Mouse (Mus musculus) embryonic facial prominence, embryonic 15.5 days (tissue): Measurements from ENCODE around the gene Gm11541. TPM values are rescaled to one million over a fixed set of nuclear protein-coding genes. Genes with fewer than 3 reads are reported as not detected.
"Not testable (repeated sequence)": the region's sequence is repeated elsewhere in the genome, so short reads cannot be mapped to it uniquely, and the experiment has no call there.

Experiments
- ATAC-seq: fragments of 200-750 bp; cut with Nextera tagmentation; 2 replicates; pipeline ENCODE4 v1.8.0; 2017; ENCODE audit warnings: low read depth, moderate TSS enrichment; ENCODE audit not compliant: insufficient number of reproducible peaks, low FRiP score, low TSS enrichment
- H3K27ac ChIP-seq: fragments of 300-500 bp; sonication (generic); replicated peaks from 2 replicates; pipeline ENCODE4 v1.5.1; 2015; ENCODE audit warnings: mild to moderate bottlenecking, inconsistent platforms
- H3K27me3 ChIP-seq: fragments of 300-500 bp; sonication (generic); 2 replicates; pipeline ENCODE4 v1.6.1; 2015; ENCODE audit warnings: inconsistent platforms
- H3K36me3 ChIP-seq: fragments of 300-500 bp; sonication (generic); 2 replicates; pipeline ENCODE4 v1.6.1; 2015; ENCODE audit warnings: mild to moderate bottlenecking, inconsistent platforms
- H3K4me1 ChIP-seq: fragments of 300-500 bp; sonication (generic); 2 replicates; pipeline ENCODE4 v1.6.1; 2015; ENCODE audit warnings: inconsistent platforms
- H3K4me2 ChIP-seq: fragments of 300-500 bp; sonication (generic); replicated peaks from 2 replicates; pipeline ENCODE4 v1.6.1; 2015; ENCODE audit warnings: mild to moderate bottlenecking, inconsistent platforms
- H3K4me3 ChIP-seq: fragments of 300-500 bp; sonication (generic); replicated peaks from 2 replicates; pipeline ENCODE4 v1.5.1; 2015; ENCODE audit warnings: mild to moderate bottlenecking, inconsistent platforms
- H3K9ac ChIP-seq: fragments of 300-500 bp; sonication (generic); 2 replicates; pipeline ENCODE4 v1.6.1; 2015; ENCODE audit warnings: inconsistent platforms
- H3K9me3 ChIP-seq: fragments of 300-500 bp; sonication (generic); replicated peaks from 2 replicates; pipeline ENCODE4 v1.6.1; 2016; ENCODE audit warnings: inconsistent platforms
- WGBS: fragments of 180-500 bp; shearing (Covaris S2); methylation state at CpG from one replicate; pipeline ENCODE4 v1.1.7; 2015; 5-methylcytosine and 5-hydroxymethylcytosine counted together
- polyA plus RNA-seq: library from polyadenylated mRNA; unstranded; fragments of >200 nt; fragmentation: Nextera tagmentation; extraction: Ambion mirVana; gene quantifications from 2 replicates; pipeline ENCODE4 v1.2.1, GENCODE M21; 2015

Gene Gm11541
- polyA plus RNA-seq, 1 experiment from 2014 or later = 0.79 TPM

GRCm38 (mm10) chr11:94674984-94675383, 29.3 kb downstream of the Gm11541 start:
- H3K9ac ChIP-seq = no peak overlapping the region
- WGBS = 69% methylated on average over 5 of the region's 5 CpGs
- no peak overlapping the region for H3K4me3 ChIP-seq
- H3K27me3 ChIP-seq = no peaks in the 10 kb centered on the region
- no peak overlapping the region for H3K4me2 ChIP-seq
- H3K27ac ChIP-seq = no peak overlapping the region
- H3K9me3 ChIP-seq = no peaks in the 10 kb centered on the region
- no peak for ATAC-seq
- peaks cover 35% of the 10 kb centered on the region for H3K4me1 ChIP-seq
- H3K36me3 ChIP-seq = peaks cover 12% of the 10 kb centered on the region

GRCm38 (mm10) chr11:94665281-94665680, 39.0 kb downstream of the Gm11541 start:
- no peaks in the 10 kb centered on the region for H3K27me3 ChIP-seq
- H3K4me2 ChIP-seq = no peak overlapping the region
- ATAC-seq = no peak
- H3K4me3 ChIP-seq = no peak overlapping the region
- WGBS = 93% methylated on average over 6 of the region's 6 CpGs
- H3K36me3 ChIP-seq = peaks cover 91% of the 10 kb centered on the region
- no peak overlapping the region for H3K9ac ChIP-seq
- no peaks in the 10 kb centered on the region for H3K9me3 ChIP-seq
- no peaks in the 10 kb centered on the region for H3K4me1 ChIP-seq
- no peak overlapping the region for H3K27ac ChIP-seq

DNA sequence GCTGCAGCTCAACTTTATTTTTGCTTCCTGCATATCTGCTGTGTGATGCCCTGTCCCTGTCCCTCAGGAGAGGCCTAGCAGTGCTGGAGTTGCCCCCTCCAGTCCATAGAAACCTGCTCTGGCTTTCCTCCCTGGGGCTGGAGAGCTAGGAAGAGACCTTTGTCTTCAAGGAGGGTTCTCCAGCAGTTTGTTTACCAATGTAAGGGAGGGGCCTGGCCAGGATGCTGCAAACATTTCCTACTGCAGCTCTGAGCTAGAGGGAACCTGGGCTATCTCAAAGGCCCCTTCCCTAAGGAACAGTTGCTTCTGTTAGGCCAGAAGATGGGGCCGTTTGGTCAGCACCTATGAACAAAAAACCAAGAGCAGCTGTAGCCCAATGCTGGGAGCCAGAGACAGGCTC, 43.0 kb downstream of the Gm11541 start:
- no peaks in the 10 kb centered on the region for H3K4me1 ChIP-seq
- H3K4me2 ChIP-seq = no peak overlapping the region
- H3K9ac ChIP-seq = no peak overlapping the region
- H3K9me3 ChIP-seq = no peaks in the 10 kb centered on the region
- peaks cover 80% of the 10 kb centered on the region for H3K36me3 ChIP-seq
- H3K27ac ChIP-seq = no peak overlapping the region
- no peaks in the 10 kb centered on the region for H3K27me3 ChIP-seq
- WGBS = 58% methylated on average over 1 of the region's 1 CpGs
- ATAC-seq = no peak
- H3K4me3 ChIP-seq = no peak overlapping the region

DNA sequence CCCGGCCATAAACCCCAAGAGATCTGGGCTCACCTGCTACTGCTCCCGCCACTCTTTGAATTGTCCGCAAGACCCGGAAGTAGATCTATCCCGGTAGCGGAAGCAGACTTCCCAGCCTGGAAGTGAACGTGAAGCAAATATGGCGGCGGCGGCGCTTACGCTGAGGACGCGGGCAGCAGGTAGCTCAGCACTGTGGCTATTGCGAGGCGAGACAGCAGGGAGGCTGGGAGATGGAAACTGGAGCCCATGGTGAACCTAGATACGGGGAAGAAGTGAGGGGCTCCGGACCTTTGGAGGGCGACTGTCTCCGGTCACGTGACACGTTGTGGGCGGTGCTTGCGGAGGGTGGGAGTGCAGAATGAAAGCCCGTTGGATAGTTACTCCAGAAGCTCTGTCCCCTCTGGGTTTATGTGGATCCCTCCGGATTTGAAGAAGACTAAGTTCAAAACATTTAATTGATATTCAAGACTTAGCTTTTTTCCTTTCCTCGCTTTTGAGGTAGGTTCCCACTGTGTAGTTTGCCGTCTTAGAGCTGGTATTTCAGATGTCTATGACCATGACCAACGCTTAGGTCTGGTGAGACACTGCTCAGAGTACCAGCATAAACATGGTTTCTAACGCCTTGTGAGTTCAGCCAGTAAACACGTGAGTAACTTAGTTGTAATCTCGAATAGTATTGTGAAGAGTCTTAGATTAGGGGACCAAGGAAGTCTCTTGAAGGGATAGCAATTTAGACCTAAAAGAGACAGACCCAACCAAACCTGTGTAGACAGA, 50.4 kb downstream of the Gm11541 start, which contains the start of the genes Mrpl27 and Eme1:
Mrpl27 (plus strand) TSS at position 105 of the 774 bp plus-strand sequence.
Eme1 (minus strand) TSS at position 302 of the 774 bp plus-strand sequence.
- H3K9ac ChIP-seq = peak within 1 kb of the TSS; percentile 27
- H3K4me1 ChIP-seq = peaks cover 15% of the 10 kb centered on the region
- under 1% methylated on average over 32 of the region's 32 CpGs for WGBS
- peak within 1 kb of the TSS; percentile 78 for H3K4me2 ChIP-seq
- peak; percentile 87 for ATAC-seq
- H3K9me3 ChIP-seq = no peaks in the 10 kb centered on the region
- H3K4me3 ChIP-seq = peak within 1 kb of the TSS; percentile 71
- peaks cover 30% of the 10 kb centered on the region for H3K36me3 ChIP-seq
- no peaks in the 10 kb centered on the region for H3K27me3 ChIP-seq
- peak within 1 kb of the TSS; percentile 96 for H3K27ac ChIP-seq

DNA sequence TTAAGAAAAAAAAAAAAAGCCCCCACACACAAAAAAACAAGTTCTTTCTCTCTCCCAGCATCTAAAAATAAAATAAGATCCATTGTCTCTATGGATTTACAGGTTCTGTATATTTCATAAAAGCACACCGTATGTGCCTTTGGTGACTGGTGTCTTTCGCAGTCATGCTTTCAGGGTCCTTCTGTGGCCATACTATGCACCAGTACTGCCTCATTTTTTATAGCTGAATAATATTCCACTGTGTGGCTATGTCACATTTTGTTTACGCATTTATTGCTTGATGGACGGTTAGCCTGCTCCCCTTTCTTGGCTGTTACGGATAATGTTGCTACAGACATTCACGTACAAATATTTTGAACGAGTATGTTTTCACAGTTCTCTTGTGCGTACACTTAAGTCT, 51.3 kb downstream of the Gm11541 start:
- H3K27me3 ChIP-seq = no peaks in the 10 kb centered on the region
- H3K4me1 ChIP-seq = peaks cover 15% of the 10 kb centered on the region
- H3K9ac ChIP-seq = no peak overlapping the region
- no peak overlapping the region for H3K27ac ChIP-seq
- H3K4me2 ChIP-seq = peak overlapping the region; percentile 78
- WGBS = 48% methylated on average over 8 of the region's 8 CpGs
- H3K9me3 ChIP-seq = no peaks in the 10 kb centered on the region
- no peak for ATAC-seq
- H3K36me3 ChIP-seq = peaks cover 26% of the 10 kb centered on the region
- H3K4me3 ChIP-seq = peak overlapping the region; percentile 71

DNA sequence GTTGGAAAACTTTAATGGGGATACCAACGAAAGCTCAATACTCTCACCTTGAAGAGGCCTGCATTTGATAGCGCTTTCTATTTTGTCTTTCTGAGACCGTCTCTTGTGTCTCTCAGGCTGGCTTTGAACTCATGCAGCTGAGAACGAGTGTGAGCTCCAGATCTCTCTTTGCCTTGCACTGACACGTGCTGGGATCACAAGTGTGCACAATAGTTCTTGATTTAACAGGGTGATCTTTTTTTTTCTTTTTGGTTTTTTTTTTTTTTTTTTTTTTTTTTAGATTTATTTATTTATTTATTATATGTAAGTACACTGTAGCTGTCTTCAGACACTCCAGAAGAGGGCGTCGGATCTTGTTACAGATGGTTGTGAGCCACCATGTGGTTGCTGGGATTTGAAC, 53.1 kb downstream of the Gm11541 start:
- H3K27ac ChIP-seq, H3K27me3 ChIP-seq, H3K4me3 ChIP-seq, H3K9ac ChIP-seq, H3K4me2 ChIP-seq, H3K9me3 ChIP-seq, ATAC-seq: not testable (repeated sequence)
- Histone ChIP-seq H3K36me3 (peaks cover 32% of the 10 kb centered on the region), H3K4me1 (peaks cover 15% of the 10 kb centered on the region)
- 92% methylated on average over 7 of the region's 7 CpGs for WGBS

DNA sequence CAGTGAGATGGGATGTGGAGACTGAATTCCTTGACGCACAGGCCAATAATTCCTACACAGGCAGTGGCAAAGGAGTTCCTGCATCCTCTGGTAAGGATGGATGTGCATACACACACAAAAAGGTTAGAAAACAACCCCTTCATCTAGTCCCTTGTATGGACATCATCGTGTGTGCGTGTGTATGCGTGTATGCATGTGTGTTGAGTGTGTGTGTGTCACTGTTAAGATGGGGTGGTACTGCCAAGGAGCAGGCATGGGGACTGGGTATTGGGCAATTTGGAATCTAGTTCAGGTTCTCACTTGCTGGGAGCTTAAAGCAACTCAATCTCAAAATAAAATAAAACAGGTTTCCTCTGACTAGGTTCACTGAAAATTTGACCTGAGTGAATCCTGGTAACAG, 57.8 kb downstream of the Gm11541 start:
- H3K4me1 ChIP-seq = no peaks in the 10 kb centered on the region
- no peak overlapping the region for H3K4me2 ChIP-seq
- ATAC-seq = no peak
- H3K9ac ChIP-seq = no peak overlapping the region
- no peaks in the 10 kb centered on the region for H3K9me3 ChIP-seq
- no peak overlapping the region for H3K4me3 ChIP-seq
- WGBS = 93% methylated on average over 4 of the region's 4 CpGs
- peaks cover 77% of the 10 kb centered on the region for H3K36me3 ChIP-seq
- no peak overlapping the region for H3K27ac ChIP-seq
- H3K27me3 ChIP-seq = no peaks in the 10 kb centered on the region

Other genes with a start within 250 kb of the Gm11541 start
- 29.1 and 30.3 TPM in 2 replicates for gene Cacna1g, start 230.3 kb downstream of the Gm11541 start, polyA plus RNA-seq
- gene Spata20, start 218.3 kb downstream of the Gm11541 start, polyA plus RNA-seq = 0.16 and 1.2 TPM in 2 replicates
- 11.7 and 11.8 TPM in 2 replicates for gene Epn3, start 204.5 kb downstream of the Gm11541 start, polyA plus RNA-seq
- gene Mycbpap, start 182.8 kb downstream of the Gm11541 start, polyA plus RNA-seq = 4.0 and 5.8 TPM in 2 replicates
- 4.3 and 5.4 TPM in 2 replicates for gene Rsad1, start 155.2 kb downstream of the Gm11541 start, polyA plus RNA-seq
- gene Chad, start 139.5 kb downstream of the Gm11541 start, polyA plus RNA-seq = 7.5 and 12.0 TPM in 2 replicates
- 5.9 and 6.1 TPM in 2 replicates for gene Acsf2, start 102.6 kb downstream of the Gm11541 start, polyA plus RNA-seq
- 209 and 216 TPM in 2 replicates for gene Lrrc59, start 74.7 kb downstream of the Gm11541 start, polyA plus RNA-seq
- gene Mrpl27, start 50.7 kb downstream of the Gm11541 start, polyA plus RNA-seq = 138 and 141 TPM in 2 replicates
- gene Eme1, start 50.5 kb downstream of the Gm11541 start, polyA plus RNA-seq = 12.9 and 15.8 TPM in 2 replicates
- 26.3 and 27.3 TPM in 2 replicates for gene Xylt2, start 27.0 kb downstream of the Gm11541 start, polyA plus RNA-seq
- not detected in 2 replicates for gene Cdc34b, start 37.3 kb upstream of the Gm11541 start, polyA plus RNA-seq
- not detected in 2 replicates for gene Tmem92, start 78.2 kb upstream of the Gm11541 start, polyA plus RNA-seq
- gene Col1a1, start 231.7 kb upstream of the Gm11541 start, polyA plus RNA-seq = 4,177 and 4,242 TPM in 2 replicates